Mouse (Mus musculus) forebrain, postnatal 0 days (tissue): ENCODE results near the gene Gtpbp2. TPM values are rescaled to one million over a fixed set of nuclear protein-coding genes. Genes with fewer than 3 reads are reported as not detected.

Source experiments
- ATAC-seq: fragments of 200-750 bp; cut with Nextera tagmentation; 2 replicates; pipeline ENCODE4 v1.8.0; 2017; ENCODE audit warnings: mild to moderate bottlenecking, moderate library complexity
- DNase-seq: peaks from one replicate; pipeline ENCODE4 v3.0.0-alpha.2; 2015
- H3K27ac ChIP-seq: fragments of 300-500 bp; sonication (generic); 2 replicates; pipeline ENCODE4 v1.5.1; 2014; ENCODE audit warnings: low read depth, mild to moderate bottlenecking, antibody characterized with exemption, low read length, moderate library complexity, mixed read lengths
- H3K27me3 ChIP-seq: fragments of 300-500 bp; sonication (generic); 2 replicates; pipeline ENCODE4 v1.6.1; 2014; ENCODE audit warnings: mild to moderate bottlenecking, low read length, mixed read lengths; ENCODE audit not compliant: insufficient read depth
- H3K36me3 ChIP-seq: fragments of 300-500 bp; sonication (generic); 2 replicates; pipeline ENCODE4 v1.6.1; 2014; ENCODE audit warnings: mild to moderate bottlenecking, moderate library complexity; ENCODE audit not compliant: insufficient read depth
- H3K4me1 ChIP-seq: fragments of 300-500 bp; sonication (generic); 2 replicates; pipeline ENCODE4 v1.6.1; 2014; ENCODE audit warnings: antibody characterized with exemption; ENCODE audit not compliant: insufficient read depth
- H3K4me2 ChIP-seq: fragments of 300-500 bp; sonication (generic); 2 replicates; pipeline ENCODE4 v1.6.1; 2014; ENCODE audit warnings: low read depth, mild to moderate bottlenecking, moderate library complexity
- H3K4me3 ChIP-seq: fragments of 300-500 bp; sonication (generic); 2 replicates; pipeline ENCODE4 v1.5.1; 2014; ENCODE audit warnings: low read depth, low read length, mixed read lengths
- H3K9ac ChIP-seq: fragments of 300-500 bp; sonication (generic); 2 replicates; pipeline ENCODE4 v1.6.1; 2014; ENCODE audit warnings: mild to moderate bottlenecking
- H3K9me3 ChIP-seq: fragments of 300-500 bp; sonication (generic); 2 replicates; pipeline ENCODE4 v1.6.1; 2016; ENCODE audit warnings: low read length
- CTCF ChIP-seq: sonication (generic); IDR thresholded peaks from 2 replicates; pipeline ENCODE4 v1.5.1; 2016; ENCODE audit warnings: antibody characterized with exemption, control low read depth, low read depth
- WGBS: fragments of 180-500 bp; shearing (Covaris S2); extraction: QIAGEN DNeasy Blood & Tissue Kit; methylation state at CpG from one replicate; pipeline ENCODE4 v1.1.7; 2014; 5-methylcytosine and 5-hydroxymethylcytosine counted together
- polyA plus RNA-seq: library from polyadenylated mRNA; unstranded; fragments of >200 nt; fragmentation: Nextera tagmentation; extraction: Ambion mirVana; gene quantifications from 2 replicates; pipeline ENCODE4 v1.2.1, GENCODE M21; 2015
- total RNA-seq: library from RNA; depleted of rRNA; stranded (reverse); fragments of >200 nt; gene quantifications from 2 replicates; pipeline ENCODE4 v1.2.3, GENCODE M21; 2014

Gene Gtpbp2
- total and polyA plus RNA-seq, 2 experiments from 2014 or later = 19.8 to 79.0 TPM

DNA sequence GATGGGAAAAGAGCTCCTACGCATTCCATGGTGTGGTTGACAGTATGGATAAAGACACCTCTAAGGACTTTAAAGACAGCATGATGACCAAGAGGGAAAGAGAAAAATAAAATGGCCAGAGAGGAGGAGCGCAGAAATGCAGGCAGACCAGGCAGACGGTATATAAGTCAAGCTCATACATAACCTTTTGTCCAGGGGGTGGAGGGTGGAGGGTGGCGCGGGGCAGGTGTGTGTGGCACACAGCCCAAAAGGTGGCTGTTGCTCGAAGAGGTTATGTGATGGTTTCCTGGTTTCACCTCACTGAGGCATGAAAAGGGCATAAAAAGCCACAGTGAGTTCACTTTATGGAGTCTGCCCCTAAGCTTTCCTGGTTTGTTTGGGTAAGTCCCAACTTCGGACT, 1.7 kb downstream of the Gtpbp2 start:
- H3K4me3 ChIP-seq = no peak overlapping the region
- no peak for TF ChIP-seq CTCF
- H3K4me2 ChIP-seq = no peak overlapping the region
- WGBS = 90% methylated on average over 7 of the region's 7 CpGs
- DNase-seq (no peak), ATAC-seq (no peak)
- H3K27me3 ChIP-seq = no peaks in the 10 kb centered on the region
- H3K4me1 ChIP-seq = peaks cover 15% of the 10 kb centered on the region
- H3K9me3 ChIP-seq = no peaks in the 10 kb centered on the region
- H3K27ac ChIP-seq = no peak overlapping the region
- H3K9ac ChIP-seq = no peak overlapping the region
- peaks cover 33% of the 10 kb centered on the region for H3K36me3 ChIP-seq

DNA sequence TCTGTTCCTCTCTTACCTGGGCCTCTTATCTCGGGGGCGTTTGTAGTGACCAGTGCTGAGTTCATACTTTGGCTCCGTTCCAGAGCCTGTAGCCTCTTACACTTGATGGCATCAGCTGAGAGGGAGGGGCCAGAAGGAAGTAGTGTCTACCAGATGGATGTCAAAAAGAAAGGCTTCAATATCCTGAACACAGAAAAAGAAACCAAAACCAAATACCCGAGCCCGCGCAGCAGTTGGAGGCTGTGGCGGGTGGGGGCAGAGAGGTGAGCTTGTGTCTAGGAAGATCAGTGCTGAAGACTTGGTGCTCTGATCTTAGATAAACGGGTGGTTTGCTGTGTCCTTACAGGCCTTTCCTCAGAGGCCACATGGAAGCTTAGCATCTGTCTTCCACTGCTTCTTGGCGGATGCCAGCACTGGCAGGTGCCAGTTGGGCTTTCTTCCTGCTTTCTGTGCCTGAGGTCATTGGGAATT, 2.2 kb downstream of the Gtpbp2 start:
- H3K4me3 ChIP-seq = no peak overlapping the region
- TF ChIP-seq CTCF = no peak
- H3K4me2 ChIP-seq = no peak overlapping the region
- H3K9ac ChIP-seq = 0 out of 2 replicates have a peak overlapping the region, but pooled peaks have one; percentile 10
- H3K27me3 ChIP-seq = no peaks in the 10 kb centered on the region
- H3K27ac ChIP-seq = no peak overlapping the region
- 82% methylated on average over 9 of the region's 9 CpGs for WGBS
- no peaks in the 10 kb centered on the region for H3K9me3 ChIP-seq
- peaks cover 15% of the 10 kb centered on the region for H3K4me1 ChIP-seq
- ATAC-seq (no peak), DNase-seq (no peak)
- peaks cover 38% of the 10 kb centered on the region for H3K36me3 ChIP-seq

DNA sequence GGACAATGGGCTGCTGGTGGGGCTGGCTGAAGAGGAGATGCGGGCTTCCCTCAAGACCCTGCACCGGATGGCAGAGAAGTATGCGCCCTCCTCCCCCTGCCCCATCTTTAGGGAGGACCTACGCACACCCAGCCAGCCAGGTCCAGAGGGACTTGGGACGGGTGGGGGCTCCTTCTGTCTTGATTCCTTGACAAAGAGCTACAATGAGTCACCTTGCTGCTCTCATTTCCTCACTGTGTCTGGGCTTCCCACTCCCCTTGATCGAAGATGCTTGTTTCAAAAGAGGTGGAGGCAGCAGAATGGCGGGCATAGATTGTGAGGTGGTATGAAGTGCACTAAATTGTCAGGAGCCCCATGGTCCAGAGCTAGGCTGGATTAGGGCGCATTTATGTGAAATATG, 3.5 kb downstream of the Gtpbp2 start:
- Histone ChIP-seq H3K27me3 (no peaks in the 10 kb centered on the region), H3K36me3 (peaks cover 50% of the 10 kb centered on the region), H3K4me2 (no peak overlapping the region), H3K27ac (no peak overlapping the region), H3K9ac (no peak overlapping the region), H3K4me3 (no peak overlapping the region), H3K4me1 (peaks cover 15% of the 10 kb centered on the region), H3K9me3 (no peaks in the 10 kb centered on the region)
- ATAC-seq (no peak), DNase-seq (no peak)
- WGBS = 97% methylated on average over 8 of the region's 8 CpGs
- TF ChIP-seq CTCF = no peak

DNA sequence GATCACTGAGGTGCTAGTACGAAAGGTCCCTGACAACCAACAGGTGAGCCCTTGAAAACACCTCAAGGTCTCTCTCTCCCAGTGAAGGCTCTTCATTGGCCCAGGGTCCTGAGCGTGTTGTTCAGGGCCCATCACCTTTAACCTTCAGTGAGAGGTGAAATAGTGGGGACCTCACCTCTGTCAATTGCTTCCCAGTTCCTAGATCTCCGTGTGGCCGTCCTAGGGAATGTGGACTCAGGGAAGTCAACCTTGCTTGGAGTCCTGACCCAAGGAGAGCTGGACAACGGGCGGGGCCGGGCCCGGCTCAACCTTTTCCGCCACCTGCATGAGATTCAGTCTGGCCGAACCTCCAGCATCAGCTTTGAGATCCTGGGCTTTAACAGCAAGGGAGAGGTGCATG, 4.0 kb downstream of the Gtpbp2 start:
- TF ChIP-seq CTCF = no peak
- Histone ChIP-seq H3K4me1 (peaks cover 15% of the 10 kb centered on the region), H3K27me3 (no peaks in the 10 kb centered on the region), H3K4me3 (no peak overlapping the region), H3K36me3 (peaks cover 54% of the 10 kb centered on the region), H3K9ac (no peak overlapping the region), H3K9me3 (no peaks in the 10 kb centered on the region), H3K27ac (no peak overlapping the region), H3K4me2 (no peak overlapping the region)
- DNase-seq = no peak
- WGBS = 95% methylated on average over 10 of the region's 10 CpGs
- ATAC-seq = no peak

DNA sequence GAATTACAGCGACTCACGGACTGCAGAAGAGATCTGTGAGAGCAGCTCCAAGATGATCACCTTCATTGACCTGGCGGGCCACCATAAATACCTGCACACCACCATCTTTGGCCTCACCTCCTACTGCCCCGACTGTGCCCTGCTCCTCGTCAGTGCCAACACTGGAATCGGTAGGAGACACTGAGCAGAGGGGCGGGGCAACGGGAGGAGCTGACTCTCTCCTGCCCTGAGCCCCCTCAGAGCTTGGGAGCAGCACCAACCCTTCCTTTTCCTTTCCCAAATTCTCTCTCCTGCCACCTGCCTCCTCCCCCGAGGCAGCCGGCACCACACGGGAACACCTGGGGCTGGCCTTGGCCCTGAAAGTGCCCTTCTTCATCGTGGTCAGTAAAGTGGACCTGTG, 4.6 kb downstream of the Gtpbp2 start:
- H3K27ac ChIP-seq = no peak overlapping the region
- peaks cover 60% of the 10 kb centered on the region for H3K36me3 ChIP-seq
- DNase-seq (no peak), ATAC-seq (no peak)
- peaks cover 15% of the 10 kb centered on the region for H3K4me1 ChIP-seq
- no peak for TF ChIP-seq CTCF
- H3K27me3 ChIP-seq = no peaks in the 10 kb centered on the region
- H3K9ac ChIP-seq = no peak overlapping the region
- 89% methylated on average over 12 of the region's 12 CpGs for WGBS
- no peaks in the 10 kb centered on the region for H3K9me3 ChIP-seq
- H3K4me3 ChIP-seq = no peak overlapping the region
- no peak overlapping the region for H3K4me2 ChIP-seq

DNA sequence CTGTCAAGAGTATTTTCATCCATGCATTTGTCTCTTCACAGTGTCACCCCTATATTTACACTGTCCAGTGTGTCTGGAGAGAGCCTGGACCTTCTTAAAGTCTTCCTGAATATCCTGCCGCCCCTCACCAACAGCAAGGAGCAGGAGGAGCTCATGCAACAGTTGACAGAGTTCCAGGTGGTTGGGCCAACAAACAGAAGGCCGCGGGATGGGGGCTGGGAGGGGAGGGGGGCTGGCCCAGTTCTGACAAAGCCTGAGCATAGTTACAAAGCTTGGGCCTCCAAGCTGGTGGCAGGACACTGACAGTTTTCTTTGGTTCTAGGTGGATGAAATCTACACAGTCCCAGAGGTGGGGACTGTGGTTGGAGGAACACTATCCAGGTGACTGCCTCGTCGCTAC, 5.4 kb downstream of the Gtpbp2 start:
- Histone ChIP-seq H3K27me3 (no peaks in the 10 kb centered on the region), H3K36me3 (peaks cover 62% of the 10 kb centered on the region), H3K9ac (no peak overlapping the region), H3K4me2 (no peak overlapping the region), H3K27ac (no peak overlapping the region), H3K9me3 (no peaks in the 10 kb centered on the region), H3K4me3 (no peak overlapping the region), H3K4me1 (peaks cover 15% of the 10 kb centered on the region)
- 79% methylated on average over 5 of the region's 5 CpGs for WGBS
- no peak for TF ChIP-seq CTCF
- DNase-seq (no peak), ATAC-seq (no peak)

DNA sequence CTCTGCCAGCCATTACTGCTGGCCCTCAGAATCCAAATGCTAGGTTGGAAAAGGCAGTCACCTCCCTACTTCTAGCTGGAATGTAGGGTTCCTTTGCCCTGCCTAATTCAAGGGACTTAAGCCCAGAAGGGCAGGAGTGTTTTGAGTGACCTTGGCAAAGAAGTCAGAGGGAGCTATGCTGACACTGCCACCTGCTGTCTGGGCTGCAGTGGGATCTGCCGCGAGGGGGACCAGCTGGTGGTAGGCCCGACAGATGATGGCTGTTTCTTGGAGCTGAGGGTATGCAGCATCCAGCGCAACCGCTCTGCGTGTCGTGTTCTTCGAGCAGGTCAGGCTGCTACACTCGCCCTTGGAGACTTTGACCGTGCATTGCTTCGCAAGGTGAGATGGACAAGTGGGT, 6.2 kb downstream of the Gtpbp2 start:
- H3K4me2 ChIP-seq = no peak overlapping the region
- no peak for ATAC-seq
- peaks cover 9% of the 10 kb centered on the region; the same call in 1 of the 2 replicates for H3K4me1 ChIP-seq
- no peak overlapping the region for H3K27ac ChIP-seq
- WGBS = 83% methylated on average over 11 of the region's 11 CpGs
- DNase-seq = no peak
- no peaks in the 10 kb centered on the region for H3K27me3 ChIP-seq
- peaks cover 66% of the 10 kb centered on the region for H3K36me3 ChIP-seq
- no peak overlapping the region for H3K9ac ChIP-seq
- no peak overlapping the region for H3K4me3 ChIP-seq
- H3K9me3 ChIP-seq = no peaks in the 10 kb centered on the region
- peak; percentile 57 for TF ChIP-seq CTCF
